Mouse (Mus musculus) spleen, embryonic (tissue): ENCODE results near the gene Speg.

ENCODE experiments used
- CTCF ChIA-PET: fragments of 350-600 bp; sonication (Branson Sonifier 250); formaldehyde crosslinking; loops from one replicate; lab custom pipeline; 2022; lab: Charles Lee

The Speg gene

GRCm38 (mm10) chr1:75441471-75441996 is 66.4 kb downstream of the Speg start:
- CTCF ChIA-PET, result no interaction called here

- CTCF ChIA-PET, result interaction anchor here (0.6 to 0.7 kb wide), 2 partner anchors 35 to 900 kb away, joined by 3 read pairs; no protein-coding TSS in a partner anchor
Measured at GRCm38 (mm10) chr1:75442171-75442570, 67.1 kb downstream of the Speg start.

DNA sequence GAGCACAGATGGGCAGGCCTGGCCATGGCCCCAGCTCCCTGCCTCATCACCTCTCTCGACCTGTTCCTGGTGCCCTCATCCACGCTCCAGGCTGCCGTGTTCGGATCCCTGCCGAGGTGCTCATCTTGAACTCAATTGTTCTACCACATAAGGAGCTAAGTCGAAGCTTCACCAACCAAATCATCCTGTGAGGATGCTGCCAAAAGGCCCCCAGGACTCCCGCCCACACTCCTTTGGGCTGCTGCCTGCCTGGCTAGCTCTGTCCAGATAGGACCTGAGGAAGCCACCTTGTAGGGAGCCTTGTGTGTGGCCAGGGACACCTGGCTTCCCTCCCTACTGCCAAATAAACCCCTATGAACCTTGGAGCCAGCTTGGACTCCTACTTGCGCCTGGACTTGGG is 67.7 kb downstream of the Speg start:
- CTCF ChIA-PET, result interaction anchor here (0.6 to 0.7 kb wide), 2 partner anchors 35 to 901 kb away, joined by 3 read pairs; no protein-coding TSS in a partner anchor

- CTCF ChIA-PET, result interaction anchor here (0.8 kb wide), 1 partner anchor 24 kb away, joined by 3 read pairs; no protein-coding TSS in a partner anchor
Measured at GRCm38 (mm10) chr1:75443247-75444024, 68.3 kb downstream of the Speg start.

GRCm38 (mm10) chr1:75444208-75444607 is 69.1 kb downstream of the Speg start:
- CTCF ChIA-PET, result interaction anchor here (0.8 kb wide), 1 partner anchor 23 kb away, joined by 3 read pairs; no protein-coding TSS in a partner anchor

DNA sequence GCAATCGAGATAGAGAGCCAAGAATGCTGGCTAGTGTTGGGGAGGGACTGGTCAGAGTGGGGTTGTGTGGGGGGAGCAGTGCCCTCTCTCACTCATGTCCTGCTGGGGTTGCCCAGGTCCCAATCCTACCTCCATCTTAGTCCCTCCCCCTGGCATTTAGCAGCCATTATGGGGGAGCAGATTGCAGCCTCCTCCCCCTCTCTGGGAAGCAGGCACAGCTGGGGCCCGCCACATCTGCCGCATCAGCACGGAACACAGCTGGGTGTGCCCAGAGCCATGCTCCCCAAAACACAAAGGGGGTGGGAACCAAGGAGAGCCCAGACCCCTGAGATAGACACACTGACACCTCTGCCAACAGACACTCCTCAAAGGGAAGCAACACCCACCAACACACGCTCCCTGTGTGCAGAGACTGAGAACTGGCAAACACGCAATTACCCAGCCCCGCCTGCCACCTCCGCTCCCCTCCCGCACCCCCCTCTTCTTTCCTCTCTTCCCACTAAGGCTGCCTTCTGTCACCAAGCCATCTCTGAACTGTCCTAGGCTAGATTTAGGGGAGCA is 70.1 kb downstream of the Speg start:
- CTCF ChIA-PET, result no interaction called here

DNA sequence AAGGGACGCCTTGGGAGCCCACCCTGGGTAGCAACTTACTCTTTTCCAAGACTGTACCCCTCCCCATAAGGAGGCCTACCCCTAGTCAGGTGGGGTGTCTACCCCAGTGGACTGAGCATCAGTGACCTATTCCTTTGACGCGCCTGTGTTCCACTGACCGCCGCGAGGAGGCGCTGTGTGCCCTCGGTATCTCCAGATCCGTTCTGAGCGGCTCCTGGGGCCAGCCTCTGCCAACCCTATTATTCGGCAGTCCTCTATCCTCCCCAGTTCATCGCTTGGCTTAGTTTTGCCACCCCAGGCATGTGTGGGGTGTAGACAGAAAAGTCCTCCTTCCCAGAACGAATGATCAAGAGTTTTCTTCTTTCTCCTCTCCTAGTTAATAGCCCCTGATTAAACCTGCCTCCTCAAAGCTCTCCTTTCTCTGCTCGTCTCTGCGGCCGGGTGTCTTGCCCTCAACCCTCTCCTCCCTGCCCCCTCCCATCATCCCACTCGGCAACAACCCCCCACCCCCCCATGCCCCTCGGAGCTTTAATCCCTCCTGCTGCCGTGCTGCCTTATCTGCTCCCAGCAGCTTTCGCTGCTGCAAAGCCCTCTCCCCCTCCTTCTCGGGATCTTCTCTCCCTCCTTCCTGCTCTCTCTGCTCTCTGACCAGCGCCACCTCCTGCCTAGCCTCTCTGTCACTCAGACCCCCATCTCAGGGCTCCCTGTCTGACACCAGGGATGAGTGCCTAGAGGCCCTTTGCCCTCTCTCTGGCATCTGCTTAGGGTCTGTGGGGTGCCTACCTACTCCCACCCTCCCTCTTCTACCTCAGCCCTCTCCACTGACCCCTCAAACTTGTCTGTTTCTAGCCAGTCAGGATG is 70.9 kb downstream of the Speg start:
- CTCF ChIA-PET, result interaction anchor here (0.6 to 0.7 kb wide), 2 partner anchors 266 to 379 kb away, joined by 3 to 4 read pairs; partner anchors contain the start of gene Abcb6

DNA sequence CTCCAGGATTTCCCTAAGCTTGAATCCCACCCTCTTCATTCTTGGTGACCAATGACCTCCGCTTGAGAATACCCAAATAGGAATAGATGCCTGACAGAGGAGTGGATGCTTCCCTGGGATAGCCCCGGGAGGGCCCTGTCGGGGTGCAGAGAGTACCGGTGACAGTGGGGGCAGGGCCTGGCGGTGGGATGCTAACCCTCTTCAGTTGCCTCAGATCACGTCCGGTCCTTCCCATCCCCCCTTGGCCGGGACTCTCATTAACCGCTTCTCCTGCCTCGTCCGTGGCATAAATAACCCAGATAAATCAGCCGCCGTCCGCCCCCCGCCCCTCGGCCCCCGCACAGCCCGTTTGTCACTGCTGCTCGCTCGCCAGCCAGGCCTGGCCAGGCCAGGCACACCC is 71.6 kb downstream of the Speg start:
- CTCF ChIA-PET, result interaction anchor here (0.6 to 0.7 kb wide), 2 partner anchors 266 to 379 kb away, joined by 3 to 4 read pairs; partner anchors contain the start of gene Abcb6

- CTCF ChIA-PET, result interaction anchor here (1.1 kb wide), 1 partner anchor 29 kb away, joined by 3 read pairs; no protein-coding TSS in a partner anchor
Measured at GRCm38 (mm10) chr1:75447265-75448051, 72.4 kb downstream of the Speg start.

GRCm38 (mm10) chr1:75448052-75448431 is 72.9 kb downstream of the Speg start:
- CTCF ChIA-PET, result interaction anchor here (1.1 to 1.3 kb wide), 2 partner anchors 20 to 28 kb away, joined by 3 read pairs; no protein-coding TSS in a partner anchor

DNA sequence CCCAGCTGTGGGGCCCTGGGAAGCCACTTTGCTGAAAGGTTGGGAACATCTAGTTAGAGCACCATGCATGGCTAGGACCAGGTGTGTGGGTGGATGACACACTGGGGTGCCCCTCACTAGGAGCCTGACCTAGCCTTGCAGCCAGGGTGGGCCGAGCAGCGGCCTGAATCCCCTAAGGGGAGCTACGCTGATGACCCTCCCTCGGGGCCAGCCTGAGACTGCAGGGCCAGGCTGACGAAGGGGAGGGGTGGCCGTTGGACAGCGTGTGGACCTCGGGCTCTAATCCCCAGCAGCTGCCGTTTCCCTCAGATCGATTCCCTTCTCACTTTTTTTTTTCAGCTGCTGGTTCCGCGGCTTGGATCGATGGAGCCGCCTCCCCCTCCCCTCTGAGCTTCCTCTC is 73.8 kb downstream of the Speg start:
- CTCF ChIA-PET, result interaction anchor here (0.8 to 1.3 kb wide), 2 partner anchors 14 to 19 kb away, joined by 3 read pairs; no protein-coding TSS in a partner anchor

DNA sequence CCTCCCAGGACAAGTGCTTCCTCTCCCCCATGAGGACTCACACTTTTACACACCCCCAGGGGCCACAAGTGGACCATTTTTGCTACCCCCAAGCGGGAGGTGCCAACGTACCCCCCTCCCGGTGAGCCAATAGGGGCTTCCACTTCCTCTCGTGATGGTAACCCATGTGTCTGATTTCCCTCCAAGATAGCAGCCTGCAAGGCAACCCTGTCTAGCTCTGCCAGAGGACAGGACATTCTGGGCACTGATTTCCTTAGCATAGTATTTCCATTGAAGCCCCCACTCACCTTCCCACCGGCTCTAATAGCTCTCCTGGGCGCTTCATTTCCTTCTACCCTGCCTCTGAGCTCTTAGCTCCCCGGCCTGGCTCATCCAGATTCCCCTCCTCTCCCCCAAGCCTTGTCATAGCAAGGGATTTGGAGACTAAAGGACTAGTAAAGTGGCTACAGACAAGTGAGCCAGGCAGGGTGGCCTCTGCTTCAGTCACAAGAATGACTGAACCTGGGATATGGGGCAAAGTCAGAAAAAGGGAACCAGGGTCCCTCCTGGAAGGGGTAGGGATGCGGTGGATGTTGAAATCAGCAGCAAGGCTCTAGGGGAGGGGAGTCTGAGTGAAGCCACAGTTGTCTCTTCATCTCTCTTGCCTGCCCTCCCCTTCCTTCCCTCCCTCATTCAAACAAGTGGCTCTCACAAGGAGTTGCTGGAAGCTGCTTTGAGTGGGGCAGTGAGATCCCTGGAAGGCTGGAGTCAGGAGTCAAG is 74.5 kb downstream of the Speg start:
- CTCF ChIA-PET, result interaction anchor here (0.8 to 1.3 kb wide), 2 partner anchors 13 to 18 kb away, joined by 3 read pairs; no protein-coding TSS in a partner anchor

GRCm38 (mm10) chr1:75450314-75451005 is 75.4 kb downstream of the Speg start, which contains the start of gene Asic4:
Asic4 (plus strand) TSS chr1:75450436.
- CTCF ChIA-PET, result no interaction called here

GRCm38 (mm10) chr1:75451900-75452299 is 76.8 kb downstream of the Speg start:
- CTCF ChIA-PET, result no interaction called here

DNA sequence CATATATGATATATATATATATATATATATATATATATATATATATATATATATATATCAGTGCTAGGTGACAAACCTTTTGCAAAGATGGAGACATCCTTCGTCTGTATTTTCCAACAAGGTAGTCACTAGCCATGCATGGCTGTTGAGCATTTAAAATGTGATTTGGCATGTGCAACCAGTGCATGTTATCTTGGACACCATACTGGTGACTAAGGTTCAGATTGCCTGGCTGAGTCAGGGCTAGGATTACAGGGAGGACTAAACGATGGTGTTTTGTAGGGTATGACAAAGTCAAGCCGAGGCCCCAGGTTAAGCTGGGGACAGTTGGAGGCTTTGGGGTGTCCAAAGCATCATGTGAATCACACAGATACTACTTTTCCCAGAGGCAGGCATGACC is 80.3 kb downstream of the Speg start:
- CTCF ChIA-PET, result no interaction called here

GRCm38 (mm10) chr1:75455948-75456347 is 80.9 kb downstream of the Speg start:
- CTCF ChIA-PET, result no interaction called here

DNA sequence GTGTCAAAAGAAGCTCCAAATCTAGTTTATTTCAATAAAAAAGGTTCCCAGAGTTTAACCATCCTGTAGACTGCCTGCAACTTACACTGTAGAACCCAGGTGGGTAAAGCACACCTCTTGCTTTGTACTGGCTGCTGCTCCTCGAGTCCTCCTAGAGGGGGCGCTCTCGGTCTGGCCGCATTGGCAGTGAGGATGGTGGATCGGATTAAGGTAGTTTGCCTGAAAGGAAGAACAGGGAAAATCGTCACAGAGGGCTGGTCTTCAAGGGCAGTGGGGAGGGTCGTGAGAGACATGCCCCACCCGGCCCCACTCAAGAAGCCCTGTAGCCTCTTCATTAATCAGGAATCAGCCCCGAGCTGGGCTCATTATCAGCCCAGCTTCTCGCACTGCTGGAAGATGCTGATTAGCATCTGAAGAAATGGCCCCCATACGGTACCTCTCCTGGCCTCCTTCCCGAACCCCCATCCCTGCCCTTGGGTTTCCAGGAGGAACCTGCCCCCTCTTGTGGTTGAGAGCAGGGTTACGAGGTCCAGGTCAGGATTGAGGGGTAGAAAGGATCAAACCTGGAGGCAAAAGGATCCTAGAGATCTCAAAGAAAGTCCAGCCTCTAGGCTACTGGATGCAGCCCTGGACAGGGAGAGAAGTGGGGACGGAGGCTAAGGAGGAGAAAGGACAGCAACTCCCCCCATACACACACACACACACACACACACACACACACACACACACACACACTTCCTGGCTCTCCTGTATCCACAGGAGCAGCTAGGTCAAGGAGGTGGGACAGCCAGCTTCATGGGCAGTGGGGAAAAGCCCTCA is 81.9 kb downstream of the Speg start:
- CTCF ChIA-PET, result interaction anchor here (1.0 kb wide), 1 partner anchor 11 kb away, joined by 9 read pairs; no protein-coding TSS in a partner anchor

- CTCF ChIA-PET, result interaction anchor here (1.0 kb wide), 1 partner anchor 11 kb away, joined by 9 read pairs; no protein-coding TSS in a partner anchor
Measured at GRCm38 (mm10) chr1:75457710-75458024, 82.6 kb downstream of the Speg start.
